Mouse (Mus musculus): ENCODE data around the gene Rassf5.
A peak's percentile ranks its signal among the peaks of the same experiment; 100 is the strongest.

Rassf5 gene

DNA sequence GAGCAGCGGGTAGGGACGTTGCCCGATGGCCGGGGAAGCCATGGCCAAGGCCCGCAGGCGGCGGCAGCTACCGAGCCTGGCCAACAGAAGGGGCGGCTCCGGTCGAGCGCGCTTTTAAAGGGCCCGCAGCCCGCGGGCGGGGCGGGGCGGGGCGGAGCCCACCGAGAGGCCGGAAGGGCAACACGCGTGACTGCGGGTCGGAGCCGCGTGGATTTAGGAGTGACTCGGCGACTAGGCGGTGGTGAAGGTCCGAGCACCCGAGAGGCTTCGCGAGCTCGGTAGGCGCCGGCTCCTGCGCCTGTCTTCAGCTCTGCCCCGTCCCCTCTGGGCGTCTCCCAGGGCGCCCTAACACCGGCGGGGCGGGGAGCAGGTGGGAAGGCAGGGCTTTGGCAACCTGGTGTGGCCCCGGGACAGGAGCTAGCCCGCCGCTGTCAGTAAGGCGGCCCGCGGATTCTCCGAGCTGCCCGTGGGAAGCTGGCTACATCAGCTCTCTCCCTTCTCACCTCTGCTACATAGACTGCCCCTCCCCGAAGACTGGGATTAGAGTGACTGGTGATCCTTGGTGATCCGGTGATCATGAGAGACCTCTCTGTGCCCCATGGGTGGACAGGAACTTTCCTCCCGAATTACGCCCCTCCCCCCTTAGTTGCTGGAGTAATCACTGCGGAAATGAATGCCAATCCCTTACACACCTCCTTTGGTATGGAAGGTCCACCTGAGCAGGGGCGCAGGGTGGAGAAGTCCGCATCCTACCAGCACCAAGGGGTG lies at the start of gene Rassf5:
Rassf5 (minus strand) TSS at position 170 of the 768 bp plus-strand sequence.
- peak; percentile 50 for DNase-seq

DNA sequence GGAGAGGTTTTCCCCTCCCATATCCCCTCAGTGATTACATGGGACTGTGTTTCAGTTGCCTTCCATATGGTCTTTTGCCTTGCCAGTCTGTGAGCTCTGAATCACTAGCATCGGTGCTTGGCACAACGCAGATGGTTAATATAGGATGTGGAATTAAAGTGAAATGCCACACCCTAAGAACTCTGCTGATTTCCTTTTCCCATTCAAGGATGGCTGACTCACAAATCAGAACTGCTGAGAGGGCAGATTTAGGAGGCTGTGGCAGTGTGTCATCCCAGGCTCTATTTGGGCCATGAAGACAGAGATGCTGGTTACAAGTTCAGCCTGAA lies 48.8 kb upstream of the Rassf5 start:
- DNase-seq, result no peak

DNA sequence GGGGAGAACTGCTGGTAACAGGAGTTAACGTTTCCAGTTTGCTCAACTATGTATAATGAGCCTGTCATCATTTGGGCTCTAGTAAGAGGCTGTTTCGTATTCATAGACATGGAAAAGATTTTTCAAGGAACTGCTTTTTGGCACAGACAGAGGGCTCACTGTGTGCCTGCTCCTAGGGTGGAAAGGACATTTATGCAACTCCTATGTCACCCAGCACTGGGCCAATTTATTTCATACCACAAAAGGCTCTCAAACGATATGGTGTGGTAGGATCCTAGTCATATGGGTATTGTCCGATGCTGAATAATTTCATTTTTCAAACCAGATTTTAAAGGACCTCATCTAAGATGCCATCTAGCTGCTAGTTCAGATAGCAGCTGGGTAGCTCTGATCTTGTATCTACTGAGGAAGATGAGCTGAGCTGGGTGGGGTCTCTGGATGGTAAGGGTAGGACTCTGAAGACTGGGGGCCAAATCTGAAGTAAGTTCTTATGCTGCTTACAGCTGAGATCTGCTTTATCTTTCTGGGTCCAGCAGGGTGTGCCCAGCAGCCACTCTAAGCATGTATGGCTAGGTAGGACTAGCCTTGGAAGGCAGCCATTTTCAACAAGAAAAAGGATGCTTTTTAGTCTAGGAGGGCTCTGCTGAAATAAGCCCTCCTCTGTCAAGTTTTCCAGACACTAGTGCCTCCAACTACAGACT lies 48.3 kb upstream of the Rassf5 start:
- DNase-seq, result no peak

DNA sequence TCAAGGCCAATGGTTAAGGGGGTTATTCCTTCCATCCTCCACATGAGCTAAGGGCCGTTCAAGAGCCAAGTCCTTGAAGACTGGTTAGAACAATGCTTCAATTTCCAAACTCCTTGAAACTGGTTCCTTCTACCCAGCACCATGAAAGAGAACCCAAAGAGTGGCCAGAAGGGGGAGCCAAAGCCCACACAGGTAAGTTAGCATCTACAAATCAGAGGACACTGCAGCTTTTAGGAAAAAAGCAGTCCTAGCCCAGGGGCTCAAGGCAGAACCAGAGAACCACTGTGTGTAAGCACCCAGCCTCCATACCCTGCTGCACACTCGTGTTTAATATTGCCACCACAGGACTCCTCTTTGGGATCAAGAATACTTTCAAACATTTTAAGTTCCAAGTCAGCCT lies 45.6 kb upstream of the Rassf5 start:
- peak; percentile 78 for DNase-seq

DNA sequence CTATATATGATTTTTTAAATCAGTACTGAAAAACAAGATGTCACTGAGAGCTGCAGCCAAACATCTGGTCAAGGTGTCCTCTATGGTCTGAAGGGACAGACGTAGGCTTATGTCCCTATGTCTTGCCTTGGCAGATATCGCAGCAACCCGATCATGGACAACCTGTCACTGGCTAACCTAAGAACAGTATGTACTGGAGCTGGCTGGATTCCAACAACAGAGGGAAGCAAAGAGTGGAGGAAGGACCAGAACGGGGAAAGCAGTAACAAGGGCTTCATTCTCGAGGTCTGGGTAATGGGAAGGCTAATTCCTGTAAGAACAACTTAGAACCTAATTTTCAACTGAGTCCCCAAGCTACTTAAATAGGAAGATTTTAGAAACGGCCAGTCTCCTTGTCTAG lies 43.9 kb upstream of the Rassf5 start:
- DNase-seq, result no peak

DNA sequence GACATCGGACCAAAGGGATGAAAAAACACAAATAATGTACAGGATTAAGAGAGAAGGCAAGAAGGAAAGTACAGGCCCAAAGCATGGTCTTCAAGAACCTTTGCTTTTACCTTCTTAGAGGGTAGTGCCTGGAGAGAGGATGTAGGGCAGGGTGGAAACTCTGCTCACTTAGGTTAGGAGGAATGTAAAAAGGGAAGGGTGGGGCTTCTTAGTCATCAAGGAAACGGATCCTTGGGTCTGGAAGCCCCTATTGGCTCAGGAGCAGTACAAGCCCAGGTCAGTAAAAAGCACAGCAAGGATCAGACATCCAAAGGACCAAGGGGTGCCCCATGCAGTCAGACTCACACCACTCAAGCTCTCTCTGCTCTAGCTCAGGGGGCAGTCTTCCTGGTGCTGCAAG lies 42.2 kb upstream of the Rassf5 start:
- DNase-seq, result no peak

DNA sequence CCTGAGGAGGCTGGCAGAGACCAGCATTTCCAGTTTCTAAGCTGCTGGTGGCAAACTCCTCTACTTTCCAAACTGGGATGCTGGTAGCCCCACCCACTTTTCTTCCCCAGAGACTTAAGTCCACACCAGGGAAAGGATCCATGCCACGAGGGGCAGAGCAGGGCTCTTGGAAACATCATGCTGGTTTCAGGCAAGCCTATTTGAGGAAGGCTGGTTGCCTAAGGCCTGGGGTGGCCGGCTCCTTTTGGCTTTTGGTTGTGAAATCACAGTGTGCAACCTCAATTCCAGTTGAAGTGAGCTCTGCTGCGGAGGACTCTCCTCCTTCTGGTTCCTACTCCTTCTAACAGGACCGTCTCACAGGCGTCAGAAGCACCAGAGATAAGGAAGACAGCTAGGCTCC lies 41.7 kb upstream of the Rassf5 start:
- no peak for DNase-seq

DNA sequence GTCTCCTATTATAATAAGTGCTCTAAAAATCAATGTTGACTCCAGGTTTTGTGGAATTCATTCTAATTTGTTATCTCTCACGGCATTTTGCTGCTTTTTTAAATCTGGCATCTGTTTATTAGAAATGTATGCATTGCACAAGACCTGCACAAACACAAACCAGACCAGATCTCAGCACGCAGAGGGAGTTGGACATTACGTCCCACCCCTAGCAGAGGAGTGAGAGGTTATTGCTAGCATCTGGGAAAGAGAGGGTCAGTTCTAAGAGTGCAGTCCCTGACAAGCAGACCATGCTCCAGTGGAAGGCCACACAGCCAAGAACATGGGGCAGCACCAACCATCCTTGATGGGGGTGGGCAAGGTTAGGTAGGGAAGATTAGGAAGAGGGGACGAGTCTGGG lies 39.6 kb upstream of the Rassf5 start:
- DNase-seq, result no peak

DNA sequence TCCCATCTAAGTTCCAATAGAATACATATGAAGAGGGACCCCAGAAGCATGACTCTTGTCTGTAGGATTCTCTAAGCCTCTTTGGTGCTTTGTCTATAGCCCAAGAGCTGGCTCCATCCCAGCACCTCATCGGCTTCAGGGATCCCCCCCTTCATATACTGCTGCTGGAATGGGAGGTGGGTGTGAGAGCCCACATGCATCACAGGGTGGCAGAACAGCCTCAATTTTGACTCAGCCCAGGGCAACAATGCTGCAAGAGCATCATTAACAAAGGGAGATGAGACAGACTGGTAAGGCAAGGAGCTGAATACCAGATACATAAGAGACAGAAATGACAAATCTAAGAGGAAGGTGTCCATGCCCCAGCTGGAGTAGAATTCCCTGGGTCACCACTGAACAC lies 39.1 kb upstream of the Rassf5 start:
- no peak for DNase-seq

DNA sequence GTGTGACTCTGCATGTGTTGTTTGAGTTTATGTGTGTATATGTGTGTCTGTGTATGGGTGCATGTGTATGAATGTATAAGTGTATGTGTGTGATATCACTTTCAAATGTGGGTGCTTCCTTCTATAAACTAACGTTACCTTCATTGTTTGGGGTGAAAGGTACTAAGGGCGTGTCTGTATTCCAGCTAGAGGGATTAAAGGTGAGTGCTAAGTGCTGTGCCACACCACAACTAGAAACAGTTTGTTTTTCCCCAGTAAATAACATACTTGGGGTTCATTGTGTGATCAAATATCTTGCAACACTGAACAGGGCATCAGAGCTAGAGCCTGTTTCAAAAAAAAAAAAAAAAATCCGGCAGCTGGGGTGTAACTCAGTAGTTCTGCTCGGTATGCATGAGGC lies 36.7 kb upstream of the Rassf5 start:
- no peak for DNase-seq

DNA sequence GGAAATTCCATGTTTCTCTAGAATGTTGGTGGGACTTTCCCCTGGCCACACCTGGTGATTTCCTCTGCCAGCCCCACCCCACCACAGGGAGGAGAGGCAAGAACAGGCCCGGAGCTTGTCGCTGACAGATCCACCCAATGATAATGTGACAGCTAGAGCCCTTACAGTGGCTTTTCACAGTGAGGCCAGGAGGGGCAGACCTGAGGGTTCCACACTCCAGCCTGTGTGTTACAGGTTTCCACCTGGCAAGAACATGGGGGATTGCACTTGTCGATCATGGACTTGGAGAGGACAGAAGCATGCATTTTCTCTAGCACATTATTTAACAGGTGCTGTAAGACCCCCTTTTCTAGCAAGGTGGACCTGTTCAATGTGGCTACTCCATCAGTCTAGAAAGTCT lies 35.2 kb upstream of the Rassf5 start:
- DNase-seq, result peak; percentile 55

DNA sequence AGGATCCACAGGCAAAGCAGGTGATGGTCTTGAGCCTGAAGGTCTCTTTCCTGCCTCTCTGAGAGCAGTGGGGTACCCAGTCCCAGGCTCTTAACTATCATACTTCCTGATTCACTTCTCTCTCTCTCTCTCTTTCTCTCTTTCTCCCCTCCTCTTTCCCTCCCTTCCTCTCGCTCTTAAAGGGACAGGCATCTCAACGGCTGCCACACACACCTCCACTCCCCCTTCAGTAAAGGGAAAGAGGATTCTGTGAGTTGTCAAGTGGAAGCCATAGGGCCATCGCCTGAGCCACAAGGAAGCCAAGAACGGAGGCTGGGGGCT lies 34.4 kb upstream of the Rassf5 start, which contains the start of gene Ikbke:
Ikbke (minus strand) TSS at position 151 of the 321 bp plus-strand sequence.
- DNase-seq, result peak; percentile 58

DNA sequence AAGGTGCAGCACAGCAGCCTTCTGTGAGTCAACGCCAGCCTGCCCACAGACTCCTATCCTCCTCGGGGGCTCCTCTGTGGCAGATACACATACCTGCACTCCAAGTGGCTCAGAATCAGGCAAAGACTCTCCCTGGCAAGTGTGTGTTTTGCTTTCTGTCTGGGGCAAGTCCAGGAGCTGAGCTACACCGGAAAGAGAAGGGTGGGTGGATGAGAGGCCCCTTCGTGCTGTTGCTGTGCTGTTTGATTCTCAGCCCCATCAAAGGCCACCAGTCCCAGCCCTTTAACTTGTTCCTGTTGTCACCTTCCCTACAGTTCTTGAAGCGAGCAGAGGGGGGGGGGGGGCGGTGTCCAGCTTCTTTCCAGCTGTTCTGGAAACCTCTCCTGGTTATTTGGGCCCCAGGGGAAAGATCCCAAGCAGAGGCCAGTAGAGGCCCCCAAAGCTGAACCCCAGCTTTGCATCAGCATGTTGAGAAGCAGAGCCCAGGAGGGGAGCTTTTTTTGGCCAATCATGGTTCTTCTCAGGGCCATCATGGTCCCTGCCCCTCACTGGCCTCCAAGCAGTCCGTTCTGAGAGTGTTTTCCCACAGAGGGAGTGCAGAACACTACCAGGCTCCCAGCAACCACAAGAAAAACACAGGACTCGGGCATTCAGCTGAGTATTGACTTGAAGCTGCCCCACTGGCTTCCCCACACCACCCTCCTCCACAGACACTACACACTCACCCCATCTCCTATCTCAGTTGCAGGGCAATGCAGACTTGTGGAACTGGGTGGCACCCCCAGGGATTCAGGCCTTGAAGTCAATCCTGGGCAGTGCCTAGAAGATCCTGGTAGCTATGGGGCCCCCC lies 33.8 kb upstream of the Rassf5 start:
- peak; percentile 62 for DNase-seq

DNA sequence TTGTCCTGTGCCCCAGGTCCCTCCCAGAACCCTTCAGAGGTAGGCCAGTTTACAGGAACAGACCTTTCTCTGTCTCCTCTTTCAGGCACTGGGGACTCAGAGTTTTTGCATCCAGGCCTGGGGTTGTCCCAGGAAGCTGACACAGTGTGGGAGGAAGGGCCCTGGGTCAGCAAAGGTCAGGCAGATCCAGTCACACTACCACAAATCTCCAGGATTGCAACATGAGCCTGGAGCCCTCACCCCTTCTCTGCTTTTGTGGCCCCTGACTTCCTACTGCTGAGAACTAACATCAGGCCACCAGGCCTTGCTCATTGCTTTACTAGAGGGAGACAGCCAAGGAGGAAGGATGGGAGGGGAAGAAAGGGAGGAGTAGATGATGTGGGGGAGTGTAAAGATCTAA lies 31.8 kb upstream of the Rassf5 start:
- no peak for DNase-seq

DNA sequence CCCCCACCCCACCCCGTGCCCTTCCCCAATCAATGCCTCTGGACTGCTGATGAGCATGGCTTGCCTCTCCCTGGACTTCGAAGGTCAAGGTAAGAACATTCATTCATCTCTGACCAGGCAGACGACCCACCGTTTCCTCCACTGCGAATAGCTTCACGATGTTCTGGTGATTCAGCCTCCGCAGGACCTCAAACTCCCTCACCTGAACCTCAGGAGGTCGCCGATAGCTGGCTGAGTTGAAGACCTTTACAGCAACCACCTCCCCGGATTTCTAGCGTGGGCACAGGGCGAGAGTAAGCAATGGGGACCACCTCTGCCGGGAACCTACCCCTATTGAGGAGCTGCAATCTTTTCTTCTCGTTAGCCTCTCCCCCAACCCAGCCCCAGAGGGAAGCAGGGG lies 30.5 kb upstream of the Rassf5 start:
- DNase-seq, result no peak

DNA sequence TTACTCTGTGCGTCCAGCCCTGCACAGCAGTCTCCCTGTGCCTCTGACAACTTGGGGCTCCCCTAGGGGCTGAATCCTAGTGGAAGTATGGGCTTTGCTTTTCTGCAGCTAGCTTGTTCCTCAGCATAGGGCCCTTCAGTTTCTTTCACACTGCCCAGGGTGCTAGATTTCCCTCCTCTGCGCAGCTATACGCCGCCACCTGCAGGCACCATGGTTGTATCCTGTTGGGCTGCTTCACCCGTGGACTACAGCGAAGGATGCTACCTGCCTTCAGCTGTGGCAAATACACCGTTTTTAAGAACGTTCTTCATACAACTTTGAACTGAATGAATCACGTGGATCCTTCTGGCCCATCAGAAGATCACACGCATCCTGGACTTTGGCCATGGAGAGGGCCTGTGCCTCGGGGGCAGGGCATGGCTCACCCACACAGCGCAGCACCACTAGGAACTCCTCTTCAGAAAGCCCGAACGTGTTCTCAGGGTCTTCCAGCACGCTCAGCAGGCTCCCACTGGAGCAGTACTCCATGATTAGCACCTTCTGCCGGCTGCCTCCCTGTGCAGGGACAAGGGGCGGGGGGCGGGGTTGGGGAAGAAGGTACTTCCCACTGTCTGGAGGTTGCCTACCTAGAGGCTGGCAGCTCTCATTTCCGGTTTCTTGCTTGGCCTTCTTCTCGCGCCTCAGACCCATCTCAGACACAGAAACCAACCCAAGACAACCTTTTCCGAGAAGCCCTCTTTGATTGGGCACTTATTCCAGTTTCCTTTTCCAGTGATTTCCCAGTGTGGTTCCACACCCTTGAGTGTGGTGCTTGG lies 29.9 kb upstream of the Rassf5 start:
- peak; percentile 22 for DNase-seq

DNA sequence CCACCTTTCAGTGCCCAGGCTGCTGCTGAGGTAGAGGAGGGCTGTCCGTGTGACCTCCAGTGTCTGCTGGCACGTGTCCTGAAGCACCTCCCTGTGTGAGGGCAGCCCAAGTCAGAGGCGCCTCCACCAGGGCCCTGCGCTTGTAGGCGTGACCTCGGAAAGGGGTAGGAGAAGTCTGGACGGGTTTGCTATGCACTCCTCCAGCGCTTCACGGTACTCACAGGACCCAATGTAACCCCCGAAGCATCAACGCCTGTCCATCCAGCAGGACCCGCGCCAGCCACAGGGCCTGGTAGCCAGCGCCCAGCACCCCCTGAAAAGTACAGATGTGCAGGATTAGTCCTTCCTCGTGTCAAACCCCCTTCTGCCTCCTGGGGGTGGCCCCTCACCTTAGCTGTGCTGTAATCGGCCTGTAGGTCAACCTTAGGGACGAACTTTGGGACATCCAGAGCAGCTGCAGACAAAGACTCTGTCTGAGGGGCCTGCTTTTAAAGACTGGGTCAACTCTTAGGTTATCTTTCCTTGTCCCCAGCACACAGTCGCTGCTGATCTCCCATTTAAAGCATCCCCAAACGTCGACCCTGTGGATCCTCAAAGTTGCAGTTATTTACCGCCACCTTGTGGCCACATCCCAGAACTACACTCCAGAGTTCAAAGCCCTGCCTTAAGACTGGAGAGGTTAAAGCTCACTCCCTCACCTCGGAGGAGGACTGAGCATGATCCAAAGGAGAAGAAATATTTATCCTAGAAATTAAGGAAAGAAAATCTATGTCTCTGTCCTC lies 24.9 kb upstream of the Rassf5 start:
- peak; percentile 83 for DNase-seq

DNA sequence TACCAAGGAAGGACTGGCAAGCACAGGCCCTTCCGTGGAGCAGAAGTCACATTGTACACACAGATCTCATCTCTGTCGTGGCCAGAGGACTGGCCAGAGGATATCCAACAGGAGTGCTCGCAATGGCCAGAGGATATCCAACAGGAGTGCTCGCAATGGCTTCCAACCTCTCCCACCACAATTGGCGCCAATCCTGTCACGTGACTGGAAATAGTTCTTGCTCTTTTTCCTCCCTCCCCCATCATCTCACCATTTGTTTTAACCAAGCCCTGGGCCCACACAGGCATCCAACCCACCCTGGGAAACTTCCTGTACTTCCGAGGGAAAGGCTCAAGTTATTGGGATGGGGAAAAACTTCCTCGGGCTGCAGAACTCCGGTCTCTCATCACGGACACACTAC lies 23.7 kb upstream of the Rassf5 start:
- DNase-seq, result no peak

DNA sequence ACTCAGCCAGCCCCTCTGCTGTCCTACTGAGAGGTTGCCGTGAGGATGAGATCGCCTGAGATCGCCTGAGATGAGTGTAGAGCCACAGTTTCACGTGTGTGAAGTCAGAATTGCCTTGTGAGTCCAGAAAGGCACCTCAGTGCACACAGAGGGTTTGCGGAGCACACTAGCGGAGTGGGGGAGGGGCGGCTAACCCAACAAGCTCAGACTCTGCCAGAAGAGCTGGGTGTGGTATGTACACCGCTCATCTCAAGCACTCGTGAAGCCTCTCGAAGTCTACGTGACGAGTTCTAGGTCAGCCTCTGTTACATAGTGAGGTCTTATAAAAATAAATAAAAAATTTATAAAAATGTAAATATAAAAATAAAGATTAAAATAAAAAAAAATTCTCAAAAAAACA lies 18.8 kb upstream of the Rassf5 start:
- no peak for DNase-seq

DNA sequence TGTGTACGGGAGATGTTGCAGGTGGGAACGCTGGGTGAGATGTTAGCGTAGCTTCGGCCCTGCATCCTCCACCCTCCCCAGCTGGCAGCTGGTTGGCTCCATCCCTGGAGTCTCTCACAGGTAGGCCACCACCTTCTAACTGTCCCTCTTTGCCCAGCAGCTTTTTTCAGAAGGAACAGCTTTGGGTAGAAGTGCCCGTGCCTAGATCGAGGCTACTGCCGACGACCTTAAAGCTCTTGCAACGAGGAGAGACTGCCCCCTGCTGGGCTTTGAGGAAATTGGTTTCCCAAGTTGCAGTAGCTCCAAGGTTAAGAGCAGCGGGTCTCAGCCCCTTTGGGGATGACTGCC lies 15.2 kb upstream of the Rassf5 start:
- DNase-seq, result peak; percentile 69

DNA sequence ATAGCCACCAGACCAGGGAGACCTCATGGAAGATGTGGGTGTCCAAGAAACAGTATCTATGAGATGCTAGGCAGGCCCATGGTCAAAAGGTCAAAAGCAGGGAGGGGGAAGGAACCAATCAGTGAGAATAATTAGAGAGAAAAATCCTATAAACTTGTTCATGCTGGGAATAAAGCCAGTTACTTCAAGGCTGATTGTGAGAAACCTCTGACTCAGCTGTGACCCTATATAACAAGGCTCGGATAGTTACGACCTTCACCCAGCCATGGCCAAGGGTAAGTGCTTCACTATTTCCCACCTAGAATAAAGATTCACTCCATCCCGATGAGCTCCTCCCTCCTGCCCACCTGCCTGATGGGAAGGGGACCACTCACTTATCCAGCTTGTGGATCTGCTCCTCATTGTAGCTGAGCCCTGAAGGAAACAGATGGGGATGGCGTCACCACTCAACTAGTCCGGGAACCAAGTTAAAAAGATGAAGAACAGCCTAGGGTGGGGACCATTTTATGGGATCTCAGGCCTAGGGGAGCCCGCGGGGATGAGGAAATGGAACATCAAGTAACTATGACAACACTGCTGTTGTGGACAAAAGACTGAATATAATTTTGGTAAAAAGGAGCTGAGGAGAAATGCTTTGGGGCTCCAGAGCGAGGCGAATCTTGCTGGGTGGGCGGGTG lies 14.7 kb upstream of the Rassf5 start:
- DNase-seq, result no peak

DNA sequence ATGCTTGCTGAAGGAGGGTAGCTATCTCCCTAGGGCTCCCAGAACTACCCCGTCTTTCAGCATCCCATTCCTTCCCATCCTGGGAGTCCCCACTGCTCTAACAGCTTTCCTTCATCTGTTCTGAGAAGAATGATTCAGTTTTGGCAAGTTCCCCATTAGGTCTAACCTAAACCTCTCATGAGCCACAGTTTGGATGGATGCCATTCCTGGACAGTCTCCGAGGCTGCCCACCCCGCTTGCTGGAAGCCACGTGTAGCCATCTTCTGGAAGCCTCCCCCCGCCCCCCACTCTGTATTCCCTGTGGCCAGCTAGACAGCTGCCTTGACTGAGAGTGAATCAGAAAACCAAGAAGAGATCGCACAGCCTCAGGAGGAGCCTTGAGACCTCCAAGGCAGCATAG lies 12.2 kb upstream of the Rassf5 start:
- no peak for DNase-seq

Measured in thymus, postnatal 25 days (tissue).